Mouse (Mus musculus): Measurements from ENCODE around the gene Tcf23. TPM values are rescaled to one million over a fixed set of nuclear protein-coding genes. Genes with fewer than 3 reads are reported as not detected.

The Tcf23 gene
- total RNA-seq (2021), result 1 to 10 TPM; 1.3 TPM
- 0.77 and 0.78 TPM in 2 replicates for polyA plus RNA-seq (2012; rRNA removed)
- long read RNA-seq, result 0 reads

DNA sequence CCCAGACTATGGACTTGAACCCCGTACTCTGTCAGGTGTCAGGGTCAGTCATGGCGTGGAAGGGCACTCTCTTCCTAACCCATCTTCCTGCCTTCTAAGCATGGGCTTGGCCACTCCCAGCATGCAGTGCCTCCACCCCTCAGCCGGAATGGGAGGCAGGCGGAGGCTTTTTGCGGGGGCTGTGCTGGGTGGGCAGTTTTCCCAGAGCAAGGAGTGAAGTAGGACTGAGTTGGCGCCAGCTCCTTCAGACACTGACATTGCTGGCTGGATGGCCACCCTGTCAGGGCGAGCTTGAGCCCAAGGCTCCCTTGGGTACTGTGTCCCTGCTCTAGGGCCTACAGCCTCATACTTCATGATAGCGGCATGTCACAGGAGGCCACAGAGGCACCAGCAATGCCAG is at the start of gene Tcf23:
Tcf23 (plus strand) TSS at position 247 of the 400 bp plus-strand sequence.
- no peak for DNase-seq

DNA sequence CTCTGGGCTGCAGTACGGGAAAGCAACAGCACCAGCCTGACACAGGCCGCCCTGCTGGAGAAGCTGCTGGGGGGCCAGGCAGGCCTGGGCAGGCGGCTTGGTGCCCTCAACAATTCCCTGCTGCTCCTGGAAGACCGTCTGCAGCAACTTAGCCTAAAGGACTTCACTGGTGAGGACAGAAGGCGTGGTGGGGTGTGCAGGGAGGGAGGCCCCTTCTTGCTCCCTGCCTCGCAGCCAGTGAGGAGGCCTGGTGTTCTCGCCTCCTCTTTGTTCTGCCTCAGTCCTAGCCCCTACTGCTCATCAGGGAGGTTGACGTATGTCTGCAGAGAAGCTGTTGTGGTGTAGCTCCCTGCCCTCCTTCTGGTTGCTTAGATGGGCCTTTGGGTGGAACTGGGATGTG is 49.8 kb upstream of the Tcf23 start:
- DNase-seq, result no peak

DNA sequence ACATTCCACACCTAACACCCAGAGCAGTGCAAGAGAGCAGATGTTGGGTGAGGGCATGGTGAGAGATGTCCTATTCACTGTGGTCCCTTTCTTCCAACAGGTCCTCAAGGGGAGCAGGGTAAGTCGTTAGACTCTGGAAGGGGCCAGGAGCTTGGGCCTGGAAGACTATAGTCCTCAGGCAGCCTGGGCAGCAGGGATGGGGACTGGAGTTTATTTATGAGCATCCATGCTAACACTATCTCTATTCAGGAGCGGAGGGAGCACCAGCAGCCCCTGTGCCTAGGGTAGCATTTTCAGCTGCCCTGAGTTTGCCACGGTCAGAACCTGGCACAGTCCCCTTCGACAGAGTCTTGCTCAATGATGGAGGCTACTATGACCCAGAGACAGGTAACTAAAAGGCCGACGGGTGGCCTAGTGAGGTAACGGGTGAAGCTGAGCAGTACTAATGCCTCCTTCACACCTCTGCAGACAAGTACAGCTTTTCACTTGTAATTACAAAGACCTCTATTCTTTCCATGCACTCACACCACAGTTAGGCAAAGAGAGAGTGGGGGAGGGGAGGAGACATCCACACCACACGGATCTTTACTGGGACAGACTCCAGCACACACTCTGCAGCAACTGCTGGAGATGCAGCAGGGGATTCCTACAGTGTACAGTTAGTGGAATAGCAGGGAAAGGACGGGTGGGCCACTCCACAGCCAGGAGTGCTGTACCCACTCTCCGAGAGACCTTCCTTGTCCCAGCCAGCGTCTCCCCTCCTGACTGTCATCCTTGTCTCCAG is 48.4 kb upstream of the Tcf23 start:
- DNase-seq, result no peak

DNA sequence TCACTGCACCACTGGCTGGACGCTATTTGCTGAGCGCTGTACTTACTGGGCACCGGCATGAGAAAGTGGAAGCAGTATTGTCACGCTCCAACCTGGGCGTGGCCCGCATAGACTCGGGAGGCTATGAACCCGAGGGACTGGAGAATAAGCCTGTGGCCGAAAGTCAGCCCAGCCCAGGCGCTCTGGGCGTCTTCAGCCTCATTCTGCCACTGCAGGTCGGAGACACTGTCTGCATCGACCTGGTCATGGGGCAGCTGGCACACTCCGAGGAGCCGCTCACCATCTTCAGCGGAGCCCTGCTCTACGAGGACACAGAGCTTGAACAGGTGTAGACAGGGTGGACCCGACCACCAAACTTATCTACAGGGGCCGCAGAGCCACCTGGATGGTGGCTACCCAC is 47.8 kb upstream of the Tcf23 start:
- no peak for DNase-seq

DNA sequence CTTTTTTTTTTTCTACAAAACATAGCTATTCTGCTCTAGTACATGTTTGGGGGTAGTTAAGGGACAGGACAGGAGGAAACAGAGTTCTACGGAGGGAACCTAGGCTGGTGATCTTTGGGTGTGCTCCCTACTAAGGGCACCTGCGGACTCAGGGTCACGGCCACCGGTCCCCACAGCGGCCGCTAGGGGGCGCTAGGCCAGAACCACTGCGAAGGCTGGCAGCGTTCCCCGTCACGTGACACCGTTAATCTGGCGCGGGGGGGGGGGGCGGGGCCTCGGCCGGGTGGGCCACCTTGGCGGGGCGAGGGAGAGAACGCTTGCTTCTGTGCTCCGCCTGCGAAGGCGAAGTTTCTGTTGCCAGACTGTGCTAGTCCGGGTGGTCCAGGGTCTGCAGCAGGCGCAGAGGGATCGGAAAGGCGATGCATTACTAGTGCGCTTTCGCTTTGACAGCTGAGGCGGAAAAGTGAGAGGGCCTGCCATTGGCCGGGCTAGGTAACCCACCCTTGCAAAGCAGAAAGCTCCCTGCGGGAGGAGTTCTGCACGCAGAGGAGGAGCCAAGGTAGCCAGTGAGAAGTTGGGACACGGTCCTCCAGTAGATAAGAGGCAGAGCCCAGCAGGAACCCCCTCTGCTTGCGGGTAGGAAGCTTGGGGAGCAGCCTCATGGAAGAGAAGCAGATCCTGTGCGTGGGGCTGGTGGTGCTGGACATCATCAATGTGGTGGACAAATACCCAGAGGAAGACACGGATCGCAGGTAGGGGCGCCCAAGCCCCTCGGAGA is 47.0 kb upstream of the Tcf23 start, which contains the start of gene Khk:
Khk (plus strand) TSS at position 176 of the 778 bp plus-strand sequence.
- DNase-seq, result peak; percentile 89

DNA sequence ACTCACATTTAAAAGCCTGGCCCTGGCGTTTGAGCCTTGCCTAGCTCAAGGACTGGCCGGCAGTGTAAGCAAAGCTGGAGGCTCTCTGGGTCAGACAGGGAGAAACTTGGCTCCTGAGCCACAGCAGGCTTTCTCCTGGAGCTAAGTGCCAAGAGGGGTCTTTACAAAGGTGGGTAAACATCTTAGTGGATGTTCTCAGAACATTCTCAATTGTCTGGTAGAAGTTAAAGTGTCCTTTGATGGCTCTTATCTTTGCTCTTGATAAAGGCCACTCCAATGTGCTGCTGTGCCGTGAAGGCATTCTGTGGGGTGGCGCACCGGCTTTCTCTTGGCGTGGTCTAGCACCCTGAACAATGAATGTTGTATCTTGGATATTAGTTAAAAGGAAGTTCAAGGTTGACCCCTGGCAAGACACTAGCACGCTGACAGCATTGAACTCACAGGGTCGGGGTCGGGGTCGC is 45.9 kb upstream of the Tcf23 start:
- no peak for DNase-seq

DNA sequence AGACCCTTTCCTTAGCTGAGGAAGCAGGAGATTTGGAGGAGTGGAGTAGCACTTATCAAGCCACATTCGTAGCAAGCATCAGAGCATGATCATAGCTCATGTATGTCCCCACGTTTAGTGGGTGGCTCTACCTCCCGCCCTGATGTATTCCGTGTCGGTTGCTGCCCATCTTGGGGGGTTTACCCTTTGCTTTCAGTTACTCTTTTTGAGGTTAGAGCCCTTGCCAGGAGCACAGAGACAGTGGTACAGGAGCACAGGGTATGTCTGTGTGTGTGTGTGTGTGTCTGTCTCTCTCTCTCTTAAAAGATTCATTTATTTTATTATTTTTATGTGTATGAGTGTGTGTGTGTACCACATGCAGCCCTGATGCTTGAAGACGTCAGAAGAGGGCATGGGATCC is 45.3 kb upstream of the Tcf23 start:
- no peak for DNase-seq

DNA sequence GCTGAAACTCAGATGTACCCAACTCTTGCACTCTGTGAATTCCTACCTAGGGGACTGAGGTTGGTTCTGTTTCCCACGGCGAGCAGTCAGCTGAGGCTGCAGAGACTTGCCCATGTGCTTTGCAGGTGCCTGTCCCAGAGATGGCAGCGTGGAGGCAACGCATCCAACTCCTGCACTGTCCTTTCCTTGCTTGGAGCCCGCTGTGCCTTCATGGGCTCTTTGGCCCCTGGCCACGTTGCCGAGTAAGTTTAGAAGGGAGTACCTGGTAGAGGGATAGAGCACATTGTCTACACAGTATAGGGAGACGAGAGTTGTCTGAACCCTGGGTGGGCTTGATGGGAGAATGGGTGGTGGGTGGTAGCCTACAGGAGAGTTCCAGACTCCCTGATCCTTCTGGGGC is 43.8 kb upstream of the Tcf23 start:
- no peak for DNase-seq

DNA sequence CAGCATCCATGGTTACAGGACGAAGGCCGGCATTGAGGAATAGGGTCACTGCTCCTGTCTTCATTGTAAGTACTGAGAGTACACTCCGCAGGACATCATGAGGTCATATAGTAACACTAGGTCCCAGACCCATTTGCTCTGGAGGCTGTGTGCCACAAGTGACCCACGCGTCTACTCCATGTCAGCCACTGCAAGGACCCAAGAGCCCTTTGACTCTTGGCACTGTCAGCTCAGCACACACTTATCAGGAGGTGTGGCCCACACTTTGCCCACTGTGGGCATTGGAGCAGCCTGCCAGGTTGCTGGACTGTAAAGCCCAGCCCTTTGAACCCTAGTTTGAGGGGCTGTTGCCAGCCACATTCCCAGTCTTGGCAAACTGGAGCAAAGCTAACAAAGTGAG is 43.2 kb upstream of the Tcf23 start:
- DNase-seq, result no peak

DNA sequence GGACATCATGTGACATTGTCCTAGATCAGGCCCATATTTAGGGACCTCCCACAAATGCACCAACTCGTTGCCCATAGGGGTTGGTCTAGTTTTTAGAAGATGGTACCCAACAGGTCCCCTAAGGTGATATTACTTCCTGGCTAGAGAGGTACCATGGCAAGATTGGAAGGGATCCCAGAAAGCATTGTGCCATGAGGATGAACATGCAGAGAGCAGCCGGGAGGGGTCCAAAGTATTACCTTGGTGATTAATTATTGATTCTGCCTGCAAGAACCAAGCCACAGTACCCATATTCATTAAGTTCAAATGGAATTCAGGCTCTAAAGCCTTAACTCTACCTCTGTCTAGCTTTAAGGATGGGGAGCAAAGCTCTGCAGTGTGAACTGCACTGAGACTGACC is 42.4 kb upstream of the Tcf23 start:
- DNase-seq, result no peak

DNA sequence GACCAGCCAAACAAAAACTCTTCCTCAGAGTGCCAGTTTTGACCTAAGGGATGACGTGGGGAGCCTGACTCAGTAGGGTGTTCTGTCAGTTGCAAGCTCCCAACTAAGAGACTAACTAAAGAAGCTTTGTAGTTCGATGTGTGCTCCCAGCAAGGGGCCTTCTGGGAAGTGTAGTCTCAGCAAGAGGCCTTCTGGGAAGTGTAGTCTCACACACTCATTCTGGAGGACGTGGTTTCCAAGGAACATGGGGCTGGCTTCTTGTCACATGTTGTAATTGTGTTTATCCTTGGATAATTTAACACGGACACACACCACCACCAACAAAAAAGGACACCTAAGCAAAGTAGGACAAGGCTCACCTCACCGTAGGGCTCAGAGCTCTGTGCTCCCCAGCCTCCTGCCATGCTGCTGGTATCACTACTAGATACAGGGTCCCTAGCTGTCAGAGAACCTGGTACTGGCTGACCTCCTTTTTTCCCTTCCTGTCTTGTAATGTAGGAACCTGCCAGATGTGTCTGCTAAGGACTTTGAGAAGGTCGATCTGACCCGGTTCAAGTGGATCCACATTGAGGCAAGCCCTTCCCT is 40.4 kb upstream of the Tcf23 start:
- DNase-seq, result peak; percentile 72

DNA sequence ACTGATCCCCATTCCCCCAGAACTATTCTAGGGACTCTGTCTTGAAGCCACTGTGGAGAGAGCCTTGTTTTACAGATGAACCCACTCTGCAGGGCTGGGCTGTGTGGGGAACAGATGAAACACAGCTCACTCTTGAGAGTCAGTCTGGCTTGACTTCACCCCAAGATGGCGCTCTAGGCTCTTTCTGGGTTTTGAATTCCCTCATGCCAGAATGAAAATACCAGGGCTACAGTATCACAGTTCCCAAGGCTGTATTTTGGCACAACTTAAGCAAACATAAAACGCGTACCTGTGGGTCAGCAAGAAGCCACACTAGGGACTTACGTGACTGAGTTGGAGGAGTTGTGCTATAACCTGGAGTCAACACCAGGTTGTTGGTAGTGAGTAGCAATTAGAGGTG is 38.3 kb upstream of the Tcf23 start:
- DNase-seq, result peak; percentile 80

DNA sequence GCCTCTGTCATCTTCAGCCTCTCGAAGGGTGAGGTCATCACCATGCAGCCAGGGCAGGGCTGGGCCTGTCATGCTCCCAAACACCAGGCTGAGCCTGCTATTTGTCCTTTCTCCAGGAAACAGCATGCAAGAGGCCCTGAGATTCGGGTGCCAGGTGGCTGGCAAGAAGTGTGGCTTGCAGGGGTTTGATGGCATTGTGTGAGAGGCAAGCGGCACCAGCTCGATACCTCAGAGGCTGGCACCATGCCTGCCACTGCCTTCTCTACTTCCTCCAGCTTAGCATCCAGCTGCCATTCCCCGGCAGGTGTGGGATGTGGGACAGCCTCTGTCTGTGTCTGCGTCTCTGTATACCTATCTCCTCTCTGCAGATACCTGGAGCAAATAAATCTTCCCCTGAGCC is 37.6 kb upstream of the Tcf23 start:
- DNase-seq, result no peak

DNA sequence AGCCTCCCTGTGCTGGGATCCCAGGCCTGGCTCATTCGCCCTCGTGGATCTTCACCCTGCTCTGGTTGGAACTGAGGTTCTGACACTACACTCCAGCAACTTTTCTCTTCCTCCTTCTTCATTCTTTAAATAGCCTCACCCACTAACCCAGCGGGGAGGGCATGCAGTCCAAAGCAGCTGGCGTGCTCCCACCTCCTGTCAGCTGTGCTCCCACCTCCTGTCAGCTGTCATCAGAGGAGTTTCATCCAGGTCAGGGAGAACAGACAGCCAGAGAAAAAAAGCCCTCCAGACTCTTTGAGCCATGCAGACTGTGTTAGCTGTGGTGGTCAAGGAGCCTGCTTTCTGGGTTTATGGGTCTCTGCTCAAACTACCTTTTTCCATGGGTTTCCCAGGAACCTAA is 37.1 kb upstream of the Tcf23 start:
- no peak for DNase-seq

DNA sequence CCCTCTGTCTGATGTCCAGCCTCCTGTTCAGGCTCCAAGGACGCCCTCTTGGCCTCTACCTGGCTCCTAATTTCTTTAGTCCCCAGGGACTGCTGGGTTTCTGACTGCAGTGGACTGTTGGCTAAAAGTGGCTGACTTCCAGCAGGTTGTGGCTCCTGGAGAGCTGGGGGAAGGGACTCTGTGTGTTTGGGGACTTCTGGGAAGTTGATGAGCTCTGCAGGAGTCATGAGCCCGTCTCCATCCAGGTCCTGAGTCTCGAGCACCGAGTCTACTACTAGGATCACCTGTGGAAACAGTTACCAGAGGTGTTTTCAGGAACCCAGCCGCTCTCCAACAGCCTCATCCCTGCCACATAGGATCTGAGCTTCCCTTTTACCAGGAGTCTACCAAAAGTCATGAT is 34.8 kb upstream of the Tcf23 start:
- no peak for DNase-seq

DNA sequence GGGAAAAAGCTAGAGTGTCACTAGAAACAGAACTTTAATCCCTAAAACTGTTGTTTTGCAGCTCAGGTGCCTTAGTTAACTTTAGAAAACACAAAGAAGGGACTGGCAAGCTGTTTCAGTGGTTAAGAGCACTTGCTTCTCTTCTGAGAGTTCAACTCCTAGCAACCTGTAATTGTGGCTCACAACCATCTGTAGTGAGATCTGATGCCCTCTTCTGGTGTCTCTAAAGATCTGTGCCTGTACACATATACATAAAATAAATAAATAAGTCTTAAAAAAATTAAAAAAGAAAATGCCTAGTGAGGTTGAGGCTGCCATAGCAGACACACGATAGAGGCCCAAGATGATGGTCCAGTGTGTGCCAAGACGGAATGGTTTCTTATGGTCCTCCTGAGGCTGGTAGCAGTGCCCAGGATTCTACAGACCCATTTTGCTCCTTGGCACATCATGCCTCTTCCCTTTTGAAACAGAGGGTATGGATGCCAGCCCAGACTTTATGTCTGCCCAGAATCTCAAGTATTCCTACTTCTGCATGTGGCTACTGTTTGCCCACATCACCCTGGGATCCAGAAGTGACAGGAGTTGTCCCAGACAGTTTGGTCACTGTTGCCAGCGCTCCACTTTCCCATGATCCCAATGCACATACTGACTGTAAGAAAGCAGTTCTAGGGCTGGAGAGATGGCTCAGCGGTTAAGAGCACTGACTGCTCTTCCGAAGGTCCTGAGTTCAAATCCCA is 33.6 kb upstream of the Tcf23 start:
- DNase-seq, result no peak

DNA sequence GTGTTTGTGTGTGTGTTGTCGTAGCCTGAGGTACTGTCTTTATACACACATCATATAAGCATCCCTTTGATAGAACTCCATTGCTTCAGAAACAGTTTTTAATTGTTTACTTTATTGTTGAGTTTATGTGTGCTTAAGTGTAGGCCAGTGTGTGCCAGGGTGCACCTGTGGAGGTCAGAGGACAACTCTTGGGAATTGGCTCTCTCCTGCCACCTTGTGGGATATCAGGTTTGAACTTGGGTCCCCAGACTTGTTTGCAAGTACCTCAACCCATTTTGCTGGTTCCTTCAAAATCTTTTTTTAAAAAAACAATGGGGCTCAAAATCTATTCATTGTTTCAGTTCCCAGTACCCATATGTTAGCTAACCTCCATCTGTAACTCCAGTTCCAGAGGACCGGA is 25.5 kb upstream of the Tcf23 start:
- no peak for DNase-seq

DNA sequence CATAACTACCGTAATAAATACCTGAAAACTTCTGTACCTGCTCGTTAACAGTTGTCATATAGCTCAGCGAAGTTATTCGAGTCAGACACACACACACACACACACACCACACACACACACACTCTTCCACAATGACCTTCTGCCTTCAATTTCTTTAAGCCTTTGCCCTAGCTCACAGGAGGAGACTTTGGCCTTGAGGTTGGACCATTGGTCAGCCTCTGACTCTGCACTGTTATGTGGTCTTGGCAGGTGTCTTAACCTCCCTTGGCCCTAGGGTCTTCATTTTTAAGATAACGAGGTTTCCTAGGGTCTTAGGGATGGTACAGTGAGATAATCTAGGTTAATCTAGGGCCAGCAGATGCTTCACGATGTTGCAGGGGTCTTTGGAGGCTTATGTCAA is 24.1 kb upstream of the Tcf23 start:
- DNase-seq, result no peak

DNA sequence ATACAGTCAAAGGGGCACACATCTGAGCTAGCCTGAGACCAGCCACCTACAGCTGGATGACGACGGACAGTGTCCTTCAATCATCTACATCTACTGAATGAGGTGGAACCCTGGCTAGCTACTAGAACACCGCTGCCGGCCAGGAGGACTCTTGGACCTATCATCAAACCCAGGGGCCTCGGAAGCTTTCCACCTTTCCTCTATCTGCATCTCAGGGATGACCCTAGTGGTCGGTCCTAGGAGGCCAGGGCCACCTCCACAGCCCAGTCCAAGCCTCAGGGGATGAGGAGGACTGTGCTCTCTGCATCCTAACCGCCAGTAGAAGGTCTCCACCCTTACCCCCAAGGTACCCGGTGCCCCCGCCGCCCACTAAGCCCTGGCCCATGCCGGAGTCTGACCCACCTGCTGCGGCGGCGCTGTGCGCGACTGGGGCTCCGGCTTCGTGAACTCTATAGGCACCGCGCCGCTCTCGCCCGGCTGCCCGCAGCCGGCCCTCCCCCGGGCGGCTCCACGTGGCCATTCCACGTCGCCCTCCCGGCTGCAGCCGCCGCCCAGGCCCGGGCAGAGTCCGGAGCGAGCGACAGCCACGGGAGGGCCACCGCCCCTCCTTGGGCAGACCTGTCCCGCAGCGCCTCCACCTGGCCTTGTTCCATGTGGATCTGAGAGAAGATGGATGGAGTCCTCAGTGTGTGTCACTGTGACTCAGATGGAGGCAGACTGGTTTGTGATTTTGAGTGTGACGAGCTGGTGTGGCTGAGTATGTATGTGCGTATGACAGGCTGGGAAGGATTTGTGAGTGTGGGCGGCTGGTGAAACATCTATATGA is 23.3 kb upstream of the Tcf23 start, which contains the start of gene Cgref1:
Cgref1 (minus strand) TSS at position 636 of the 826 bp plus-strand sequence.
- peak; percentile 89 for DNase-seq

DNA sequence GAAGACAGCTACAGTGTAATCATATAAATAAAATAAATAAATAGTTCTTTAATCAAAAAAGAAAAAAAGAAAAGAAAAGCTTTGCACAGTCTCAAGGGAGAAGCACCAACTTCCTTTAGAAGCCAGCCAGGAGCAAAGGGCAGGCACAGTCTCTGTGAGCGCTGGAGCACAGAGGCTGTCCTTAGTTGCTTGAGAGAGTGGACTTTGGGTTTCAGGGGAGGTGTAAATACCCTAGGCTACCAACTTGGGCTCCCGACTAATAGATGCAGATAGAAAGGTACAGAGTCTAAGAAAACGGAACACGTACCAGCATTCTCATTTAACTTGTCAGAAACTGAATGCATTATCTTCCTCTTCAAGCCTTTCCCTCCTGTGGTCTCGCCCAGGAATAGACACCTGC is 19.8 kb upstream of the Tcf23 start:
- no peak for DNase-seq

DNA sequence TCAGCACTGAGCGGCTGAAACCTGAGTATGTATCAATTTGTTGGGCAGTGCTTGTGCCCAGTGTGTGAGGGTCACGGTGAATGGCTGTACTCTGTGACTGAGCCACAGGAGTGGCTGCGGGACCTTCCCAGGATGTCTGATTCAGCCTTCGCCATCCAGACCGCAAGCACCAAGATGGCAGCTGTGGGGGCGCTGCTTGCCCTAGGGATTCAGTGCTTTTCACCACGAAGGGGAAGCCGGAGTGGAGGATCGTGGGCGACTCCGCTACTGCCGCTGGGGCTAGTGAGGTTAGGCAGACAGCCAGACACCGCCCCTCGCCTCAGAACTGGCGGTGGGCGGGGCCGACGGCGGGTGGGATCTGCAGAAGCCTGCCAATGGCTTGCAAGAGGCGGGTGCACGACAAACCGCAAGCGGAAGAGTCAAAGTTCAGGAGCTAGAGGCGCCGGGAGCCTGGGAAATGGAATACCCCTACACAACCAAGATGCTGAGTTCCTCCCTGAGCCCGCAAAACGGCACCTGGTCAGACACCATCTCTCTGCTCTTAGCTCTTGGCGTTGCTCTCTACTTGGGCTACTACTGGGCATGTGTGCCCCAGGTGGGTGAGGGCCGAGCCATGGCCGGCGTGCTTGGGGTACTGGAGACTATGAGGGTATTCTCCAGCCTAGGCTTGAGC is 18.7 kb upstream of the Tcf23 start:
- peak; percentile 95 for DNase-seq

All from adrenal gland, adult 2 months (tissue).